Mouse (Mus musculus) MEL (cell line): ENCODE measurements around the gene Arhgef3. TPM values are rescaled to one million over a fixed set of nuclear protein-coding genes. Genes with fewer than 3 reads are reported as not detected.

Experiments used
- DNase-seq: peaks from one replicate; pipeline ENCODE4 v3.0.0; 2011; ENCODE audit warnings: low read depth, low spot score
- H3K27ac ChIP-seq: 2 replicates; pipeline ENCODE4 v1.5.1; 2012; ENCODE audit warnings: low read depth, mild to moderate bottlenecking, control low read depth, low read length, moderate library complexity; ENCODE audit not compliant: control insufficient read depth
- H3K27me3 ChIP-seq, 2 experiments: fragments of 150-350 bp in 1 of 2; sonication (generic) in 1 of 2; 2 replicates each; pipeline ENCODE4 v1.6.1; 2012; ENCODE audit warnings: low read length in 2 of 2, mild to moderate bottlenecking in 2 of 2, improper control_type of control experiment in 1 of 2, moderate library complexity in 1 of 2; ENCODE audit not compliant: insufficient read depth in 2 of 2, control insufficient read depth in 1 of 2
- H3K36me3 ChIP-seq, 2 experiments: 2 replicates each; pipeline ENCODE4 v1.6.1; 2012 to 2014; ENCODE audit warnings: low read length in 2 of 2, improper control_type of control experiment in 1 of 2, inconsistent platforms in 1 of 2, mild to moderate bottlenecking in 1 of 2; ENCODE audit not compliant: insufficient read depth in 2 of 2, control insufficient read depth in 1 of 2
- H3K4me1 ChIP-seq, 2 experiments: fragments of 150-350 bp in 1 of 2; sonication (generic) in 1 of 2; 2 replicates each; pipeline ENCODE4 v1.6.1; 2012; ENCODE audit warnings: low read length in 2 of 2, improper control_type of control experiment in 1 of 2, mild to moderate bottlenecking in 1 of 2; ENCODE audit not compliant: insufficient read depth in 2 of 2, control insufficient read depth in 1 of 2
- H3K4me3 ChIP-seq, 2 experiments: fragments of 150-350 bp in 1 of 2; sonication (generic) in 1 of 2; 2 replicates each; pipeline ENCODE4 v1.5.1; 2012; ENCODE audit warnings: low read depth in 2 of 2, low read length in 2 of 2, mild to moderate bottlenecking in 2 of 2, moderate library complexity in 2 of 2, control low read depth in 1 of 2, improper control_type of control experiment in 1 of 2; ENCODE audit not compliant: control insufficient read depth in 1 of 2, insufficient read depth in 1 of 2
- H3K79me2 ChIP-seq: 2 replicates; pipeline ENCODE4 v1.6.1; 2012; ENCODE audit warnings: mild to moderate bottlenecking, low read length, moderate library complexity; ENCODE audit not compliant: control insufficient read depth, poor library complexity, insufficient read depth
- H3K9ac ChIP-seq: 2 replicates; pipeline ENCODE4 v1.6.1; 2012; ENCODE audit warnings: low read depth, mild to moderate bottlenecking, control low read depth, low read length, moderate library complexity; ENCODE audit not compliant: control insufficient read depth, poor library complexity, severe bottlenecking
- H3K9me3 ChIP-seq: fragments of 150-350 bp; sonication (generic); replicated peaks from 2 replicates; pipeline ENCODE4 v1.6.1; 2012; ENCODE audit warnings: mild to moderate bottlenecking, low read length, improper control_type of control experiment, moderate library complexity; ENCODE audit not compliant: insufficient read depth
- CHD2 ChIP-seq: IDR thresholded peaks from 2 replicates; pipeline ENCODE4 v1.6.1; 2011; ENCODE audit warnings: low read length, improper control_type of control experiment
- CTCF ChIP-seq, 3 experiments: IDR thresholded peaks in 2 of 3; conservative IDR thresholded peaks in 1 of 3; 2 replicates each; pipeline ENCODE4 v1.5.1; 2011 to 2012; ENCODE audit warnings: low read length in 3 of 3, low read depth in 2 of 3, mild to moderate bottlenecking in 2 of 3, improper control_type of control experiment in 1 of 3, inconsistent platforms in 1 of 3, mixed read lengths in 1 of 3, moderate library complexity in 1 of 3; ENCODE audit not compliant: control insufficient read depth in 1 of 3, insufficient read depth in 1 of 3, poor library complexity in 1 of 3, severe bottlenecking in 1 of 3
- E2F4 ChIP-seq: IDR thresholded peaks from 2 replicates; pipeline ENCODE4 v1.6.1; 2011; ENCODE audit warnings: low read depth, low read length, improper control_type of control experiment, borderline replicate concordance
- ELF1 ChIP-seq: IDR thresholded peaks from 2 replicates; pipeline ENCODE4 v1.6.1; 2014; ENCODE audit warnings: low read depth, mild to moderate bottlenecking, inconsistent platforms, low read length, improper control_type of control experiment, moderate library complexity
- EP300 ChIP-seq, 2 experiments: IDR thresholded peaks; 2 replicates each; pipeline ENCODE4 v1.6.1; 2011; ENCODE audit warnings: improper control_type of control experiment in 2 of 2, low read length in 2 of 2, low read depth in 1 of 2, mild to moderate bottlenecking in 1 of 2
- GABPA ChIP-seq: IDR thresholded peaks from 2 replicates; pipeline ENCODE4 v1.6.1; 2012; ENCODE audit warnings: low read depth, mild to moderate bottlenecking, inconsistent platforms, low read length, improper control_type of control experiment, moderate library complexity
- HCFC1 ChIP-seq: IDR thresholded peaks from 2 replicates; pipeline ENCODE4 v1.6.1; 2012; ENCODE audit warnings: low read depth, mild to moderate bottlenecking, inconsistent platforms, low read length, improper control_type of control experiment, moderate library complexity
- JUND ChIP-seq: IDR thresholded peaks from 2 replicates; pipeline ENCODE4 v1.6.1; 2011; ENCODE audit warnings: low read depth, mild to moderate bottlenecking, improper control_type of control experiment, low read length
- KAT2A ChIP-seq: conservative IDR thresholded peaks from 2 replicates; pipeline ENCODE4 v1.6.1; 2012; ENCODE audit warnings: low read depth, low read length, improper control_type of control experiment, inconsistent platforms
- MAFK ChIP-seq: IDR thresholded peaks from 2 replicates; pipeline ENCODE4 v1.6.1; 2011; ENCODE audit warnings: low read depth, mild to moderate bottlenecking, low read length, improper control_type of control experiment, borderline replicate concordance
- MAX ChIP-seq: IDR thresholded peaks from 2 replicates; pipeline ENCODE4 v1.6.1; 2011; ENCODE audit warnings: low read length, improper control_type of control experiment
- MAZ ChIP-seq: IDR thresholded peaks from 2 replicates; pipeline ENCODE4 v1.6.1; 2012; ENCODE audit warnings: low read depth, mild to moderate bottlenecking, inconsistent platforms, low read length, improper control_type of control experiment
- MEF2A ChIP-seq: IDR thresholded peaks from 2 replicates; pipeline ENCODE4 v1.6.1; 2014; ENCODE audit warnings: low read depth, mild to moderate bottlenecking, inconsistent platforms, low read length, improper control_type of control experiment; ENCODE audit not compliant: poor library complexity, insufficient replicate concordance, severe bottlenecking; ENCODE audit errors: extremely low read depth
- MXI1 ChIP-seq: IDR thresholded peaks from 2 replicates; pipeline ENCODE4 v1.6.1; 2011; ENCODE audit warnings: mild to moderate bottlenecking, low read depth, low read length, improper control_type of control experiment
- MYC ChIP-seq: IDR thresholded peaks from 2 replicates; pipeline ENCODE4 v1.6.1; 2011; ENCODE audit warnings: low read depth, mild to moderate bottlenecking, low read length, improper control_type of control experiment, moderate library complexity
- NELFE ChIP-seq: IDR thresholded peaks from 2 replicates; pipeline ENCODE4 v1.6.1; 2011; ENCODE audit warnings: low read depth, low read length, improper control_type of control experiment
- NRF1 ChIP-seq: IDR thresholded peaks from 2 replicates; pipeline ENCODE4 v1.6.1; 2014; ENCODE audit warnings: low read depth, mild to moderate bottlenecking, inconsistent platforms, low read length, improper control_type of control experiment, moderate library complexity; ENCODE audit not compliant: poor library complexity, insufficient read depth, severe bottlenecking
- POLR2A ChIP-seq, 2 experiments: IDR thresholded peaks; 2 replicates each; pipeline ENCODE4 v1.6.1; 2011 to 2012; ENCODE audit warnings: low read length in 2 of 2, mild to moderate bottlenecking in 2 of 2, control low read depth in 1 of 2, improper control_type of control experiment in 1 of 2, low read depth in 1 of 2, moderate library complexity in 1 of 2; ENCODE audit not compliant: control insufficient read depth in 1 of 2, insufficient read depth in 1 of 2, poor library complexity in 1 of 2
- POLR2AphosphoS5 ChIP-seq: IDR thresholded peaks from 2 replicates; pipeline ENCODE4 v1.6.1; 2012; ENCODE audit warnings: low read depth, borderline replicate concordance, mild to moderate bottlenecking, inconsistent platforms, low read length, moderate library complexity, mixed read lengths
- RAD21 ChIP-seq: IDR thresholded peaks from 2 replicates; pipeline ENCODE4 v1.6.1; 2011; ENCODE audit warnings: mild to moderate bottlenecking, low read depth, low read length, improper control_type of control experiment
- SMC3 ChIP-seq: IDR thresholded peaks from 2 replicates; pipeline ENCODE4 v1.6.1; 2011; ENCODE audit warnings: low read depth, low read length, improper control_type of control experiment
- TCF12 ChIP-seq: IDR thresholded peaks from 2 replicates; pipeline ENCODE4 v1.6.1; 2014; ENCODE audit warnings: low read depth, mild to moderate bottlenecking, inconsistent platforms, low read length, improper control_type of control experiment, moderate library complexity
- UBTF ChIP-seq: IDR thresholded peaks from 2 replicates; pipeline ENCODE4 v1.6.1; 2012; ENCODE audit warnings: low read depth, mild to moderate bottlenecking, inconsistent platforms, low read length, improper control_type of control experiment, moderate library complexity, borderline replicate concordance; ENCODE audit not compliant: insufficient read depth
- USF2 ChIP-seq, 2 experiments: IDR thresholded peaks; 2 replicates each; pipeline ENCODE4 v1.6.1; 2011 to 2012; ENCODE audit warnings: improper control_type of control experiment in 2 of 2, low read length in 2 of 2, borderline replicate concordance in 1 of 2, inconsistent platforms in 1 of 2, low read depth in 1 of 2, mild to moderate bottlenecking in 1 of 2; ENCODE audit not compliant: insufficient read depth in 1 of 2
- ZC3H11A ChIP-seq: IDR thresholded peaks from 2 replicates; pipeline ENCODE4 v1.6.1; 2012; ENCODE audit warnings: low read depth, mild to moderate bottlenecking, inconsistent platforms, low read length, improper control_type of control experiment
- ZMIZ1 ChIP-seq: IDR thresholded peaks from 2 replicates; pipeline ENCODE4 v1.6.1; 2012; ENCODE audit warnings: low read depth, mild to moderate bottlenecking, inconsistent platforms, low read length, improper control_type of control experiment, moderate library complexity
- ZNF384 ChIP-seq: IDR thresholded peaks from 2 replicates; pipeline ENCODE4 v1.6.1; 2012; ENCODE audit warnings: low read depth, mild to moderate bottlenecking, inconsistent platforms, low read length, improper control_type of control experiment
- polyA plus RNA-seq, 2 experiments: library from polyadenylated mRNA; stranded (reverse) in 1 of 2; unstranded in 1 of 2; fragments of >175 nt in 1 of 2; fragments of >200 nt in 1 of 2; gene quantifications; 2 replicates each; pipeline versions ENCODE4 v1.2.1 to v1.2.4; 2012; ENCODE audit warnings: low replicate concordance in 2 of 2, low read depth in 1 of 2; ENCODE audit not compliant: insufficient read length in 2 of 2, insufficient read depth in 1 of 2, missing spikeins in 1 of 2
- total RNA-seq: library from RNA; depleted of rRNA; stranded (reverse); fragments of 300-350 nt; gene quantifications from 2 replicates; pipeline ENCODE4 v1.2.3, GENCODE M21; 2012

Gene Arhgef3
- total and polyA plus RNA-seq, 3 experiments, result 2.1 to 2.7 TPM; not detected in 1

DNA sequence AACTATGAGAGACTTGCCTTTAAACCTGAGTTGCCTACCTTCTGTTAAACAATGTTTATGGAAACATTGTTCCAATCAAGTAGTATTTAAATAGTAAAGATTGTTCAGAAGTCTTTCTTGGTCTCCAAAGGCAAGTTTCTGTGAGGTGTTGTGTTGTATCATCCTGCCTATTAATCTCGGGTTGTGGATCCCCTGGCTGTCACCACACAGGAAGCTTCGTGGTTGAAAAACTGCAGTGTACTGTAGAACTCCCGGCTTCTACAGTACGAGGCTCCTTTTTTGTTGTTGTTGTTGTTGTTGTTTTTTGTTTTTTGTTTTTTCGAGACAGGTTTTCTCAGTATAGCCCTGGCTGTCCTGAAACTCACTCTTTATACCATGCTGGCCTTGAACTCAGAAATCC, 29.2 kb upstream of the Arhgef3 start:
- Histone ChIP-seq H3K9ac (no peak overlapping the region), H3K36me3 (no peaks in the 10 kb centered on the region), H3K4me3 (no peak overlapping the region), H3K9me3 (no peaks in the 10 kb centered on the region), H3K4me1 (no peaks in the 10 kb centered on the region), H3K79me2 (no peaks in the 10 kb centered on the region), H3K27me3 (peaks cover 6 to 7% of the 10 kb centered on the region in 2 experiments), H3K27ac (no peak overlapping the region)
- TF ChIP-seq MXI1 (no peak), SMC3 (no peak), MAFK (no peak), USF2 (IDR thresholded peaks at IDR 0.05; ENCODE audit: borderline replicate concordance in 1 of 2, insufficient read depth in 1 of 2, low read depth in 1 of 2, low read length in 2 of 2) (no peak), KAT2A (no peak), JUND (no peak), MYC (no peak), ELF1 (no peak), MEF2A (no peak), ZMIZ1 (no peak), POLR2AphosphoS5 (no peak)
- DNase-seq, result no peak

GRCm38 (mm10) chr14:27085999-27086398, 28.7 kb upstream of the Arhgef3 start:
- Histone ChIP-seq H3K27me3 (peaks cover 4 to 7% of the 10 kb centered on the region in 2 experiments), H3K79me2 (no peaks in the 10 kb centered on the region), H3K9me3 (no peaks in the 10 kb centered on the region), H3K4me3 (no peak overlapping the region), H3K4me1 (no peaks in the 10 kb centered on the region)
- DNase-seq, result no peak
- TF ChIP-seq USF2 (IDR thresholded peaks at IDR 0.05; ENCODE audit: borderline replicate concordance in 1 of 2, insufficient read depth in 1 of 2, low read depth in 1 of 2, low read length in 2 of 2) (no peak), NELFE (no peak), MYC (no peak), UBTF (no peak), MXI1 (no peak), CTCF (IDR thresholded peaks at IDR 0.05 in 2 of 3, conservative IDR thresholded peaks at IDR 0.05 in 1 of 3; ENCODE audit: control insufficient read depth in 1 of 3, insufficient read depth in 1 of 3, low read depth in 2 of 3, low read length in 3 of 3, poor library complexity in 1 of 3, severe bottlenecking in 1 of 3) (no peak), GABPA (no peak)
- TF ChIP-seq, all 39 proteins: peak for 0
- no peak overlapping the region for H3K9ac ChIP-seq
- H3K36me3 ChIP-seq, result no peaks in the 10 kb centered on the region
- no peak overlapping the region for H3K27ac ChIP-seq

GRCm38 (mm10) chr14:27094247-27094646, 20.5 kb upstream of the Arhgef3 start:
- Histone ChIP-seq H3K9me3 (no peaks in the 10 kb centered on the region), H3K4me1 (no peaks in the 10 kb centered on the region), H3K9ac (no peak overlapping the region), H3K79me2 (no peaks in the 10 kb centered on the region), H3K4me3 (no peak overlapping the region), H3K36me3 (no peaks in the 10 kb centered on the region), H3K27me3 (peaks cover 0 to 3% of the 10 kb centered on the region in 2 experiments; a peak in 2 of 4 replicates), H3K27ac (no peak overlapping the region)
- no peak for DNase-seq
- TF ChIP-seq RAD21 (no peak), MAZ (no peak), MXI1 (no peak), HCFC1 (no peak), NRF1 (no peak), NELFE (no peak), EP300 (IDR thresholded peaks at IDR 0.05; ENCODE audit: low read depth in 1 of 2, low read length in 2 of 2) (no peak), TCF12 (no peak), E2F4 (no peak), POLR2A (IDR thresholded peaks at IDR 0.05; ENCODE audit: control insufficient read depth in 1 of 2, insufficient read depth in 1 of 2, low read depth in 1 of 2, low read length in 2 of 2, poor library complexity in 1 of 2) (no peak), CHD2 (no peak), ZC3H11A (no peak), MAX (no peak), SMC3 (no peak), ZNF384 (no peak), MAFK (no peak)
